Mouse (Mus musculus): ENCODE measurements around the gene Mast3. TPM values are rescaled to one million over a fixed set of nuclear protein-coding genes. Genes with fewer than 3 reads are reported as not detected.

Gene Mast3
- polyA plus RNA-seq, 1 experiment from 2014 or later, result 15.5 TPM

- peak; percentile 99 for DNase-seq (ENCODE audit: low spot score)
- Histone ChIP-seq H3K4me1 (ENCODE audit: control insufficient read depth, insufficient read depth, low read length) (peaks cover 35% of the 10 kb centered on the region), H3K9ac (ENCODE audit: low read length) (peak within 1 kb of the TSS; percentile 98), H3K27ac (ENCODE audit: low read depth, low read length) (peak within 1 kb of the TSS; percentile 96), H3K9me3 (replicated peaks; ENCODE audit: control insufficient read depth, low read length) (no peaks in the 10 kb centered on the region), H3K27me3 (replicated peaks; ENCODE audit: control insufficient read depth, insufficient read depth, low read length) (no peaks in the 10 kb centered on the region), H3K4me3 (ENCODE audit: low read depth, low read length) (peak within 1 kb of the TSS; percentile 86), H3K36me3 (ENCODE audit: control insufficient read depth, insufficient read depth, low read length) (peaks cover 65% of the 10 kb centered on the region), H3K4me2 (ENCODE audit: low read length) (peak within 1 kb of the TSS; percentile 74)
- WGBS, result under 1% methylated on average over 93 of the region's 94 CpGs
- peak; percentile 95 for ATAC-seq
These were observed 28.1 kb downstream of the Mast3 start, which contains the start of gene Pik3r2 for GRCm38 (mm10) chr8:70776496-70777444. Gene Pik3r2, minus strand, starts transcription at chr8:70776713.

DNA sequence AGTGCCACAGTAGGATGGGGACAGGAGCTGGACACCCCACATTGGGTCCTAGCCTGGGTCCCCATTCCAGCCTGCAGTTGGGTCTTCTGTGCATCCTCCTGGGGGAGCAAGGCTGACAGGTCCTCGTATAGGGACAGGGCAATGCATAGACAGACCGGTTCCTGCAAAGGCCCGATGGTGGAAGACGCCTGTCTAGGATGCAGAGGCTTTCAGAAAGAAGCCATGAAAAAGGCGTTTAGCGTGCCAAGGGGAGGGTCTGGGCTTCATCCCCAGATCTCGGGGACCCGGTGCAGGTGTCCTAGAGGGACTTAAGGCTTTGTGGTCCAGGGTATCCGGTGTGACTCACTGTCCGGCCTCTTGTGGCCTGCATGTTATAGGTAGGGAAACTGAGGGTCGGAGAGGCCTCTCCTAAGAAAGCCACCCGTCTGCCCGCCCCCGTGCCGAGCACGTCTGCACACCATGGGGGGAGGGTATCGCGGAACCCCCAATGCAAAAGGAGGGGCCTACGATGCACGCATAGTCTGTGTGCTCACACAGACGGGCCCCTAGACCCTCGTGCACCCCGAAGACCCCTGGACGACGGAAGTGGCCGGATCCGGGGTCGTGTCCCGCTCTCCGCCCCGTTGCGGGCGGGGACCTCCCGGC, 28.9 kb downstream of the Mast3 start:
- Histone ChIP-seq H3K4me2 (ENCODE audit: low read length) (peak overlapping the region; percentile 74), H3K9me3 (replicated peaks; ENCODE audit: control insufficient read depth, low read length) (no peaks in the 10 kb centered on the region), H3K4me3 (ENCODE audit: low read depth, low read length) (peak overlapping the region; percentile 86), H3K4me1 (ENCODE audit: control insufficient read depth, insufficient read depth, low read length) (peaks cover 35% of the 10 kb centered on the region), H3K9ac (ENCODE audit: low read length) (peak overlapping the region; percentile 98), H3K27ac (ENCODE audit: low read depth, low read length) (peak overlapping the region; percentile 96), H3K27me3 (replicated peaks; ENCODE audit: control insufficient read depth, insufficient read depth, low read length) (no peaks in the 10 kb centered on the region), H3K36me3 (ENCODE audit: control insufficient read depth, insufficient read depth, low read length) (peaks cover 65% of the 10 kb centered on the region)
- 3% methylated on average over 34 of the region's 34 CpGs for WGBS
- ATAC-seq (no peak), DNase-seq (ENCODE audit: low spot score) (no peak)

DNA sequence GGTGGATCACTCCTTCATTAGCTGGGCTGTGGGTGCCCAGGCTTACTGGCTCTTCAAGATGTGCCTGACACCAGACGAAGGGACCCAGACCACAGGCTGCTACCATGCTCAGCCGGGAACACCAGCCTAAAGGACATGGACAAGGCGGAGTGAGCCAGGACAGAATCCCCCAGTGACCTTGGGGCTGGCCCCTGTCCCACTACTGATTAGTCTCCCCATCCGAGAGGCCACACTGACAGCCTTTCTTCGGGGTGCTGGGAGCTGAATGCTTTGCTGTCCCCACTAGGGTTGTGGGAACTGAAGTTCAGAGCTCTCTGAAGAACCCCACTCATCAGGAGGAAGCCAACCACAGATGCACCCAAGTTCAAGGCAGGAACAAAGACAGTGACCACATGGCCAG, 29.6 kb downstream of the Mast3 start:
- ATAC-seq, result no peak
- peaks cover 65% of the 10 kb centered on the region for H3K36me3 ChIP-seq (ENCODE audit: control insufficient read depth, insufficient read depth, low read length)
- WGBS, result 92% methylated on average over 5 of the region's 5 CpGs
- peak overlapping the region; percentile 98 for H3K9ac ChIP-seq (ENCODE audit: low read length)
- no peak for DNase-seq (ENCODE audit: low spot score)
- H3K4me2 ChIP-seq (ENCODE audit: low read length), result peak overlapping the region; percentile 74
- H3K4me1 ChIP-seq (ENCODE audit: control insufficient read depth, insufficient read depth, low read length), result peaks cover 35% of the 10 kb centered on the region
- H3K9me3 ChIP-seq (replicated peaks; ENCODE audit: control insufficient read depth, low read length), result no peaks in the 10 kb centered on the region
- no peak overlapping the region for H3K27ac ChIP-seq (ENCODE audit: low read depth, low read length)
- peak overlapping the region; percentile 86 for H3K4me3 ChIP-seq (ENCODE audit: low read depth, low read length)
- no peaks in the 10 kb centered on the region for H3K27me3 ChIP-seq (replicated peaks; ENCODE audit: control insufficient read depth, insufficient read depth, low read length)

DNA sequence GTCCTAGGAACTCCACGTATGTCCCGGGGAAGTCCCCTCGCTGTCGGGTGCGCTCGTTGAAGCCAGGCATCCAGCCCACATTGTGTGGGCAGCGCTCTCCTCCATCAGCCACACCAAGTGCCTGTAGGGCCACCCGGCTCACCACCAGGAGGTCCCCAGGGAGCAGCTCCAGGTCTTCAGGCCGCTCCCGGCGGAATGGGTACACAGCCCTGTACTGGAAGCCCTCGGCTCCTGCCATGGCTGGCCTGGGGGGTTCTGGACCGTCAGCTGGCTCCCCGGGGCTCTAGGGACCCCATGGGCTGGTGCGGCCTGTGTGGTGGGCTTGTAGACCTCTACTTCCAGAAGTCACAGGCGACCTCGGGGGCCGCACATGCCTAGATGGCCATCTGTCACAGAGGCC, 30.1 kb downstream of the Mast3 start:
- ATAC-seq, result no peak
- WGBS, result 95% methylated on average over 18 of the region's 18 CpGs
- peak overlapping the region; percentile 98; the same call in 1 of the 2 replicates for H3K9ac ChIP-seq (ENCODE audit: low read length)
- peaks cover 65% of the 10 kb centered on the region for H3K36me3 ChIP-seq (ENCODE audit: control insufficient read depth, insufficient read depth, low read length)
- peak overlapping the region; percentile 74 for H3K4me2 ChIP-seq (ENCODE audit: low read length)
- H3K9me3 ChIP-seq (replicated peaks; ENCODE audit: control insufficient read depth, low read length), result no peaks in the 10 kb centered on the region
- H3K27ac ChIP-seq (ENCODE audit: low read depth, low read length), result peak overlapping the region; percentile 77; the same call in 1 of the 2 replicates
- no peaks in the 10 kb centered on the region for H3K27me3 ChIP-seq (replicated peaks; ENCODE audit: control insufficient read depth, insufficient read depth, low read length)
- H3K4me3 ChIP-seq (ENCODE audit: low read depth, low read length), result no peak overlapping the region
- H3K4me1 ChIP-seq (ENCODE audit: control insufficient read depth, insufficient read depth, low read length), result peaks cover 35% of the 10 kb centered on the region
- no peak for DNase-seq (ENCODE audit: low spot score)

DNA sequence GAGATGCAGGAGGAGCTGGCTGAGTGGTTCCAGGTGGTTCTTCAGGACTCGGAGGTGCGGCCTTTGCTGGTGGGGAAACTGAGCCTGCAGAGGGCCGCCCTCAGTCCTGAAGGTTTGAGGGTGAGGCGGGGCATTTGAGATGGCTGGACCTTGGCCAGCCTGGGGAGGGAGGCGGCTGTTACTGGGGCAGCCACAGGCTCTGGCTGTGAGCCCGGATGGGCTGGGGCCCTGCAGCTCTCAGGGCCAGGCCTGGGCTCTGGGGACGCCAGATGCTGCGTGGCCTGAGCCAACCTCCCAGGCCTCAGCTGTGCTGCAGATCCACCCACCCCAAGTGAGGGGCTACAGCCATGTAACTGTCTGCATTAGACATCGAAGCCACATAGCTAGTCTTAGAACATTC, 31.0 kb downstream of the Mast3 start:
- H3K36me3 ChIP-seq (ENCODE audit: control insufficient read depth, insufficient read depth, low read length), result peaks cover 65% of the 10 kb centered on the region
- H3K4me3 ChIP-seq (ENCODE audit: low read depth, low read length), result peak overlapping the region; percentile 8; the same call in 1 of the 2 replicates
- 51% methylated on average over 9 of the region's 9 CpGs for WGBS

DNA sequence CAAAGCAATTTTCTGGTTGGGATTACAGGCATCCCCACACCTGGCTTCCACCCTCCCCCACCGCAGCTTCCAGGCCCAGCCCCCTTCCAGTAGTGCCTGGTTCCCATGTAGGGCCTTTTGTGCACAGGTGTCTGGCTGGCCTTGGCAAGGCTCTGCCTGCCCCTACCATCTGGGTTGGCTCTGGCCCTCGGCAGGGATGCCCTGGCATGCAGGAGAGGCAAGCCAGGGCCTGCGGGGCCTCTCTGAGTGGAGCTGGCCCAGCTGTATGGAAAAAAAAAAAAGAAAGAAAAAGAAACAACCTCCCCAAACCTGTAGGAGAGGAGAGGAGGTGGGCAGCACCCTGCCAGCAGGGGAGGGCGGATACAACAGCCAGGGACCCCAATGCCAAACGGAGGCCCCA, 31.4 kb downstream of the Mast3 start:
- Histone ChIP-seq H3K4me1 (ENCODE audit: control insufficient read depth, insufficient read depth, low read length) (peaks cover 35% of the 10 kb centered on the region), H3K36me3 (ENCODE audit: control insufficient read depth, insufficient read depth, low read length) (peaks cover 66% of the 10 kb centered on the region), H3K27me3 (replicated peaks; ENCODE audit: control insufficient read depth, insufficient read depth, low read length) (no peaks in the 10 kb centered on the region), H3K9ac (ENCODE audit: low read length) (peak overlapping the region; percentile 98), H3K9me3 (replicated peaks; ENCODE audit: control insufficient read depth, low read length) (no peaks in the 10 kb centered on the region), H3K4me2 (ENCODE audit: low read length) (peak overlapping the region; percentile 12; the same call in 1 of the 2 replicates), H3K27ac (ENCODE audit: low read depth, low read length) (peak overlapping the region; percentile 77), H3K4me3 (ENCODE audit: low read depth, low read length) (peak overlapping the region; percentile 8; the same call in 1 of the 2 replicates)
- ATAC-seq, result no peak
- DNase-seq (ENCODE audit: low spot score), result no peak
- WGBS, result 70% methylated on average over 5 of the region's 5 CpGs

More for the DNA sequence above, 31.0 kb downstream of the Mast3 start:
- Histone ChIP-seq H3K4me1 (ENCODE audit: control insufficient read depth, insufficient read depth, low read length) (peaks cover 35% of the 10 kb centered on the region), H3K9me3 (replicated peaks; ENCODE audit: control insufficient read depth, low read length) (no peaks in the 10 kb centered on the region), H3K27ac (ENCODE audit: low read depth, low read length) (peak overlapping the region; percentile 77), H3K27me3 (replicated peaks; ENCODE audit: control insufficient read depth, insufficient read depth, low read length) (no peaks in the 10 kb centered on the region), H3K9ac (ENCODE audit: low read length) (peak overlapping the region; percentile 98), H3K4me2 (ENCODE audit: low read length) (peak overlapping the region; percentile 12; the same call in 1 of the 2 replicates)
- peak; percentile 84 for DNase-seq (ENCODE audit: low spot score)
- ATAC-seq, result no peak

GRCm38 (mm10) chr8:70772890-70773289, 32.0 kb downstream of the Mast3 start:
- Histone ChIP-seq H3K9me3 (replicated peaks; ENCODE audit: control insufficient read depth, low read length) (no peaks in the 10 kb centered on the region), H3K36me3 (ENCODE audit: control insufficient read depth, insufficient read depth, low read length) (peaks cover 68% of the 10 kb centered on the region), H3K9ac (ENCODE audit: low read length) (0 out of 2 replicates have a peak overlapping the region, but pooled peaks have one; percentile 98), H3K4me2 (ENCODE audit: low read length) (peak overlapping the region; percentile 12; the same call in 1 of the 2 replicates), H3K27ac (ENCODE audit: low read depth, low read length) (peak overlapping the region; percentile 77; the same call in 1 of the 2 replicates), H3K4me3 (ENCODE audit: low read depth, low read length) (no peak overlapping the region), H3K27me3 (replicated peaks; ENCODE audit: control insufficient read depth, insufficient read depth, low read length) (no peaks in the 10 kb centered on the region), H3K4me1 (ENCODE audit: control insufficient read depth, insufficient read depth, low read length) (peaks cover 32% of the 10 kb centered on the region)
- WGBS, result 90% methylated on average over 9 of the region's 9 CpGs
- DNase-seq (ENCODE audit: low spot score) (no peak), ATAC-seq (no peak)

- no peaks in the 10 kb centered on the region for H3K9me3 ChIP-seq (replicated peaks; ENCODE audit: control insufficient read depth, low read length)
- no peak overlapping the region for H3K4me2 ChIP-seq (ENCODE audit: low read length)
- peaks cover 27% of the 10 kb centered on the region for H3K4me1 ChIP-seq (ENCODE audit: control insufficient read depth, insufficient read depth, low read length)
- no peak overlapping the region for H3K27ac ChIP-seq (ENCODE audit: low read depth, low read length)
- no peaks in the 10 kb centered on the region for H3K27me3 ChIP-seq (replicated peaks; ENCODE audit: control insufficient read depth, insufficient read depth, low read length)
- peaks cover 76% of the 10 kb centered on the region for H3K36me3 ChIP-seq (ENCODE audit: control insufficient read depth, insufficient read depth, low read length)
- H3K9ac ChIP-seq (ENCODE audit: low read length), result no peak overlapping the region
- 93% methylated on average over 13 of the region's 13 CpGs for whole genome bisulfite sequencing
- ATAC-seq, result no peak
- H3K4me3 ChIP-seq (ENCODE audit: low read depth, low read length), result no peak overlapping the region
- no peak for DNase-seq (ENCODE audit: low spot score)
These were observed 32.8 kb downstream of the Mast3 start for GRCm38 (mm10) chr8:70772075-70772474.

Data from forebrain, embryonic 14.5 days (tissue).